Mouse (Mus musculus) testis, adult 2 months (tissue): Measurements from ENCODE around the gene Slc22a13.

ENCODE experiments used
- CTCF ChIP-seq: fragments of 200-500 bp; IDR thresholded peaks from 2 replicates; pipeline ENCODE4 v1.5.1; 2012; ENCODE audit warnings: low read depth, mild to moderate bottlenecking, inconsistent platforms, low read length, moderate library complexity; ENCODE audit not compliant: control insufficient read depth, insufficient read depth, insufficient replicate concordance
- POLR2A ChIP-seq: fragments of 200-500 bp; IDR thresholded peaks from 2 replicates; pipeline ENCODE4 v1.6.1; 2012; ENCODE audit warnings: low read depth, mild to moderate bottlenecking, inconsistent platforms, low read length, moderate library complexity; ENCODE audit not compliant: control insufficient read depth

DNA sequence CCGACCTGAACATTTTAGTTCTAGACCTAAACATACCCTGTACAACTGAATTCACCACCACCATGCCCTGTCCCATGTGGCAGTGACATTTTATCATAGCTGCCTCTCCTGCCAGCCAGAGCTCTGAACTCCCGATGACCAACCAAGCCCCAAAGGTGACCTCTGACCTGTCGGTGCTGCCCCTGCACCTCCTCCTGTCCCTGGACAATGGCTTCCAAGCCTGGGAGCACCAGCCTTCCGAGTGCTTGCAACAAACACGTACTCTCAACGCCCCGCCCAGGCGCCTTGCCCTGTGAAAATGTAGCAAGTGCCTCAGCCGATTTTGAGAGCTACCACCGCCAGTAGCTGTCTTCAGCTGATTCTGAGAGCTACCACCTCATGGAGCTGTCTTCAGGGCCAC is 63.8 kb downstream of the Slc22a13 start:
- no peak for TF ChIP-seq CTCF
- TF ChIP-seq POLR2A, result no peak
